Mouse (Mus musculus) cerebellum, adult 9-10 months (tissue): Measurements from ENCODE around the gene Sumo3.

Experiments
- DNase-seq: peaks from one replicate; pipeline ENCODE4 v3.0.0; 2022

The Sumo3 gene

DNA sequence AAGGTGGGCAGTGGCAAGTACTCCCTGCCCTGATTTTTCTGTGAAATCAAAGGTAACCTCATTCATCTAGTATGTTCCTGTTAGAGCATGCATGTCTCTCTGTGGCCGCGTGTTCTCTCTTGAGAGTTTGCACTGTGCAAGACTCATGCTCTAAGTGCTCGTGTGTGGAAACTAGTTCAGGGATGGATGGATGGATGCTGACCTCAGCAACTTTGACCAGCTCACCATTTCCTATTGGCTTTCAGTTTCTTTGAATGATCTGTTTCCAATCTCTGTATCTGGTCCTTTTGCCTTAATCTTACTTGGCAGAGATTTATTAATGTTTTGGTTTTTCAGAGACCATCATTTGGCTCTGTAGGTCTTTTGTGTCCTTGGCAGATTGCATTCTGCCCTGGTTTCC lies 23.3 kb downstream of the Sumo3 start:
- no peak for DNase-seq

DNA sequence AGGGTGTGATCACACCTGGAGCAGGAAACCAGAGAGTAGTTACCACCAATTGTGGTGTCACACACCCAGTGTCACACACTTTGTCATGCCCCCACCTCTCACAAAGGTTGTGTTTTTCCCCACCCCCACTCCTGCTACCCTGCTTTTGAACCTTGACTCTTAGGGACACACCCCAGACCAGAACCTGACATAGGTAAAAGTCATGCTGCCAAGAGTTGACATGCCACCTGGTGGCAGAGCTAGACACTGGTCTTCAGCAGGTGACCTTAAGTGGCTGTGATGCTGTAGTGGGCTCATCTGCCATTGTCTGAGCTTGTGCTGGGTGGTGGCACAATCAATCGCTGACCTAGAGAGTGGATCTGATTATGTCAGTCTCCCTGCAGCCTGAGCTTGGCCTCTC lies 24.1 kb downstream of the Sumo3 start:
- no peak for DNase-seq

- DNase-seq: no peak
Measured at GRCm38 (mm10) chr10:77634016-77634415, 28.1 kb downstream of the Sumo3 start.

DNA sequence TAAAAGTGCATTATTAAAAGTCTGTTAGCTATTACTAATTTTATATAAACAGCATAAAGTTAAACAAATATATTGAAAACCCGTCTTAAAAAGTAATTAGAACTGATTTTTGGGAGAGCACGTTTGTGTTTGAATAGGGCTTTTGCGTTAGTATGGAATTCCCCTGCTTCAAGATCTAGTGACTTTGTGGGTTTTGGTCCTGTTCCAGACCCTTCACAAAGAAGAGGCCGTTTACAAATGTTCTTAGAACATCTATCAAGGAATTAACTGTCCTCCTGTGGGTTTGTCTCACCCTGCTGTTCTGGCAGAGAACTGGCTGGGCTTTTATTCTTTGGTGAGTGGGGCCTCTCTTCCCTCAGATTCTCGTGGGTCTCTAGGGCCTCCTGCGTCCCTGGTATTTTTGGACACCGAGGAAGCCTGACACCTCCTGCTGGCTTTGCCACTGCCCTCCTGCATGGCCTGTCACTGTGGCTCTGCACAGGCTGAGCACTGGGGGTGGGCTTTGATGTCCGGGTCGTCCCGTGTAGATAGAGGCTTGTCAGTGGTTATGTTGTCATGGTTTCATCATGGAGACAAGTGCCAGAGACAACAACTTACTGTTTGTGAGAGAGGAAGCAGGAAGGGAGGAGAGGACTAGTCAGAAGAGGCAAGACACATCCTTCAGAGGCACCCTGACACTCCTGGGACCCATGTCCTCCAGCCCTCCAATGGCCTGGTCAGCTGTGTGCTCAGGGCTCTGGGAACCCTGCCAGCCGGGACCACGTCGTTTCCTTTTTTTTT lies 28.7 kb downstream of the Sumo3 start:
- DNase-seq: no peak

DNA sequence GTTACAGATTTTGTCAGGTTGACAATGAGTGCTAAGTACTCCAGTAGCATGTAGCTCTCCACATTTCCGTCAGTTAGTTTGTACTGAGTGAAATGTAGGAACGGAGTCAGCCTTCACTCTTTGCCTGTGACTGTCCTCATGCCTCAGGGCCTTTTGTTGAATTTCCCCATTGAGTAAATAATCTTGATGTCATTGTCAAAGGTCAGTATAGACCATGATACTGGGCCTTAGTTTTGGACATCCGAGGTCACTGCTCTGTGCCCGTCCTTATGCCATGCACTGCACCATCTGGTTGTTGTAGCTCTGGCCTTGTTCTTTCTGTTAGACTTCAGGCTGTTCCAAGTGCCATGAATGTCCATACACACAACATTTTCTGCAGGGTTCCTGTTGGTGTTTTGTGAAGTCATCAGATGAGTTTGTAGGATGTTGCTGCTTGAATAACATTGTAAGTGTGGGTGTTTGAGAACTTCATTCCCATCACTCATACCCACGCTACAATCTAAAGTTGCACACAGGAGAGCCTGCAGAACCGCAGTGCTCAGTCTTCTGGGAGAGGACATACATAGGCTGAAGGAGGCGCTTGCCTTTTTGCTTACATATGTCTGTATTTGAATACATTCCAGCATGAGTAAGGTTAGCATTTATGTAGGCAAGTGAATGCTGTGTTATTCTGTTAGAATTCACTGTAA lies 30.5 kb downstream of the Sumo3 start:
- DNase-seq: no peak

DNA sequence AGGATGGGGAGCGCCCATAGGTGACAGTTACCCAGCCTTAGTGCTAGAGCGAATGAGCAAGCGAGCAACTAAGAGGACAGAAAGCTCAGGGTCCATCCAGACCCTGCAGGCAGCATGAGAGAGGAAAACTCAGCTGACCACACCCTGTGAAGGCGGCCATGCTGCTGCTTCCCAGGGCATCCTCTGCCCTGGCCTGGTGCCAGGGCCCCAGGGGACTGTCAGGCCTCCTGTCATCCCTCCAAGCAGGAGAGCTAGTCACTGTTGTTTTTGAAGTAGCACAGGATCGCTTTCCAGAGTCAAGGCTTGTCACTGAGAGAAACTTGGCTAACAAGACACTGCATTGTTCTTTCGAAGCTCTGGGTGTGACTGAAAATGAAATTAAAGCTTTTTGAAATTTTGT lies 33.1 kb downstream of the Sumo3 start:
- no peak for DNase-seq

DNA sequence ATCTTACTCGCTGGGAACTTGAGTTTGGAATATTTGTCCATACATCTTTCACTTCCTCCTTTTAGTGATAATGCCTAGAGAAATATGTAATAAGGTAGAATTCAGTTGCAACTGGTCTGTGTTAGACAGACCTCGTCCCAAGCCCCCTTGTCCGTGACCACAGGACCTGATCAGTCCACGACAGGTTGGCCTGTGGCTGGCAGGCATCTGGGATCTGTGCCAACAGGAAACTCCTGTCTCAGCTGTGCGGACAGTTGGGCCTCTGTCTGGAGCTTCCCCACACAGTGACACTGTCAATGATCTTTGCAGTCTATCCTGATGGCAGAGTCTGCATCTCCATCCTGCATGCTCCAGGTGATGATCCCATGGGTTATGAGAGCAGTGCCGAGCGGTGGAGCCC lies 37.3 kb downstream of the Sumo3 start:
- DNase-seq: no peak

GRCm38 (mm10) chr10:77645571-77645970 lies 39.7 kb downstream of the Sumo3 start:
- no peak for DNase-seq

GRCm38 (mm10) chr10:77647461-77647860 lies 41.6 kb downstream of the Sumo3 start:
- no peak for DNase-seq

GRCm38 (mm10) chr10:77647901-77648300 lies 42.0 kb downstream of the Sumo3 start:
- no peak for DNase-seq

- no peak for DNase-seq
Measured at GRCm38 (mm10) chr10:77652046-77652445, 46.1 kb downstream of the Sumo3 start.

- no peak for DNase-seq
Measured at GRCm38 (mm10) chr10:77658286-77658994, 52.5 kb downstream of the Sumo3 start.

- no peak for DNase-seq
Measured at GRCm38 (mm10) chr10:77663949-77664665, 58.2 kb downstream of the Sumo3 start.

GRCm38 (mm10) chr10:77666342-77666741 lies 60.4 kb downstream of the Sumo3 start:
- DNase-seq: no peak

DNA sequence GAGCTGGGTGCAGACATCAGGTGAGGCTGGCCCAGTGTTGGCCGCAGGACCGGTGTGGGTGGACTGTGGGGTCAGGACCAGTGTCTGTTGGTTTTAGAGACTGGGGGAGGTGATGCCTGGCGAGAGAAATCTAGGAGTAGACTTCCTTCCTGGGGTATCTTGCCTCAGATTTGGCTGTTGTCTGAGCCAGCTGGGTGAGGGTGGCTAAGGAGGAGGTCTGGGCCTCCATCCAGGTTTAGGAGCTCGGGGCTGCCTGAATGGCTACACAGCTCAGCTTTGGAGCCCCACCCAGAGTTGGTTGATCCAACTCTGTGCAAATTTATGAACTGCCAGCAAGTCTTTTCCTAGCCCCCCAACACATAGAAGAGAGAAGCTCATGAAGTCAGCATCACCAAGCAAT lies 61.5 kb downstream of the Sumo3 start:
- no peak for DNase-seq
